Mouse (Mus musculus) CH12.LX (cell line): ENCODE results near the gene Golm1.
"Not testable (repeated sequence)": the region's sequence is repeated elsewhere in the genome, so short reads cannot be mapped to it uniquely, and the experiment has no call there.

Source experiments
- CTCF ChIP-seq, 2 experiments: IDR thresholded peaks in 1 of 2; conservative IDR thresholded peaks in 1 of 2; 2 replicates each; pipeline ENCODE4 v1.5.1; 2011 to 2012; ENCODE audit warnings: low read depth in 2 of 2, low read length in 2 of 2, improper control_type of control experiment in 1 of 2, inconsistent platforms in 1 of 2, mild to moderate bottlenecking in 1 of 2, moderate library complexity in 1 of 2
- POLR2A ChIP-seq: IDR thresholded peaks from 2 replicates; pipeline ENCODE4 v1.6.1; 2011; ENCODE audit warnings: low read depth, mild to moderate bottlenecking, improper control_type of control experiment, low read length
- SIN3A ChIP-seq: IDR thresholded peaks from 2 replicates; pipeline ENCODE4 v1.6.1; 2012; ENCODE audit warnings: low read length, improper control_type of control experiment, inconsistent platforms
- UBTF ChIP-seq: IDR thresholded peaks from 2 replicates; pipeline ENCODE4 v1.6.1; 2012; ENCODE audit warnings: low read depth, mild to moderate bottlenecking, inconsistent platforms, low read length, improper control_type of control experiment, moderate library complexity

- not testable (repeated sequence) for TF ChIP-seq SIN3A; UBTF; CTCF (conservative IDR thresholded peaks at IDR 0.05 in 1 of 2, IDR thresholded peaks at IDR 0.05 in 1 of 2; ENCODE audit: low read depth in 2 of 2, low read length in 2 of 2); POLR2A
These were observed 46.5 kb upstream of the Golm1 start for GRCm38 (mm10) chr13:59722089-59722488.
